Mouse (Mus musculus): ENCODE data around the gene Ints1. TPM values are rescaled to one million over a fixed set of nuclear protein-coding genes. Genes with fewer than 3 reads are reported as not detected.
A peak's percentile ranks its signal among the peaks of the same experiment; 100 is the strongest.

Gene Ints1
- polyA plus RNA-seq, 1 experiment from 2014 or later: 21.9 TPM

GRCm38 (mm10) chr5:139789466-139789865 lies 14.0 kb upstream of the Ints1 start:
- no peak for ATAC-seq (ENCODE audit: low read depth)
- Histone ChIP-seq H3K27ac (ENCODE audit: low read length) (no peak overlapping the region), H3K4me1 (replicated peaks; ENCODE audit: control insufficient read depth, insufficient read depth, low read length) (peaks cover 22% of the 10 kb centered on the region), H3K9me3 (ENCODE audit: control insufficient read depth, low read length) (no peaks in the 10 kb centered on the region), H3K27me3 (ENCODE audit: control insufficient read depth, insufficient read depth, low read depth, low read length) (no peaks in the 10 kb centered on the region), H3K36me3 (ENCODE audit: control insufficient read depth, insufficient read depth, low read length) (no peaks in the 10 kb centered on the region), H3K9ac (ENCODE audit: low read length) (no peak overlapping the region), H3K4me3 (ENCODE audit: low read length) (no peak overlapping the region), H3K4me2 (ENCODE audit: low read depth, low read length) (no peak overlapping the region)
- WGBS: 47% methylated on average over 4 of the region's 4 CpGs

GRCm38 (mm10) chr5:139781406-139781805 lies 5.9 kb upstream of the Ints1 start:
- H3K27me3 ChIP-seq (ENCODE audit: control insufficient read depth, insufficient read depth, low read depth, low read length): no peaks in the 10 kb centered on the region
- H3K4me3 ChIP-seq (ENCODE audit: low read length): no peak overlapping the region
- H3K36me3 ChIP-seq (ENCODE audit: control insufficient read depth, insufficient read depth, low read length): no peaks in the 10 kb centered on the region
- H3K4me2 ChIP-seq (ENCODE audit: low read depth, low read length): no peak overlapping the region
- ATAC-seq (ENCODE audit: low read depth): no peak
- 70% methylated on average over 8 of the region's 8 CpGs for WGBS
- no peak overlapping the region for H3K27ac ChIP-seq (ENCODE audit: low read length)
- H3K9ac ChIP-seq (ENCODE audit: low read length): no peak overlapping the region
- H3K9me3 ChIP-seq (ENCODE audit: control insufficient read depth, low read length): no peaks in the 10 kb centered on the region
- H3K4me1 ChIP-seq (replicated peaks; ENCODE audit: control insufficient read depth, insufficient read depth, low read length): no peaks in the 10 kb centered on the region

GRCm38 (mm10) chr5:139776966-139777365 lies 1.5 kb upstream of the Ints1 start:
- Histone ChIP-seq H3K4me1 (replicated peaks; ENCODE audit: control insufficient read depth, insufficient read depth, low read length) (peaks cover 7% of the 10 kb centered on the region; the same call in 1 of the 2 replicates), H3K4me3 (ENCODE audit: low read length) (no peak overlapping the region), H3K27me3 (ENCODE audit: control insufficient read depth, insufficient read depth, low read depth, low read length) (no peaks in the 10 kb centered on the region), H3K9ac (ENCODE audit: low read length) (no peak overlapping the region), H3K9me3 (ENCODE audit: control insufficient read depth, low read length) (no peaks in the 10 kb centered on the region), H3K4me2 (ENCODE audit: low read depth, low read length) (no peak overlapping the region), H3K36me3 (ENCODE audit: control insufficient read depth, insufficient read depth, low read length) (peaks cover 13% of the 10 kb centered on the region), H3K27ac (ENCODE audit: low read length) (no peak overlapping the region)
- ATAC-seq (ENCODE audit: low read depth): no peak
- whole genome bisulfite sequencing: 82% methylated on average over 5 of the region's 5 CpGs

GRCm38 (mm10) chr5:139768216-139768615 lies 7.3 kb downstream of the Ints1 start:
- H3K36me3 ChIP-seq (ENCODE audit: control insufficient read depth, insufficient read depth, low read length): peaks cover 67% of the 10 kb centered on the region
- no peak overlapping the region for H3K9ac ChIP-seq (ENCODE audit: low read length)
- H3K4me1 ChIP-seq (replicated peaks; ENCODE audit: control insufficient read depth, insufficient read depth, low read length): no peaks in the 10 kb centered on the region
- ATAC-seq (ENCODE audit: low read depth): no peak
- WGBS: 89% methylated on average over 8 of the region's 8 CpGs
- no peaks in the 10 kb centered on the region for H3K27me3 ChIP-seq (ENCODE audit: control insufficient read depth, insufficient read depth, low read depth, low read length)
- no peak overlapping the region for H3K4me3 ChIP-seq (ENCODE audit: low read length)
- H3K9me3 ChIP-seq (ENCODE audit: control insufficient read depth, low read length): no peaks in the 10 kb centered on the region
- H3K27ac ChIP-seq (ENCODE audit: low read length): no peak overlapping the region
- no peak overlapping the region for H3K4me2 ChIP-seq (ENCODE audit: low read depth, low read length)

- Histone ChIP-seq H3K36me3 (ENCODE audit: control insufficient read depth, insufficient read depth, low read length) (peaks cover 63% of the 10 kb centered on the region), H3K9me3 (ENCODE audit: control insufficient read depth, low read length) (no peaks in the 10 kb centered on the region), H3K9ac (ENCODE audit: low read length) (no peak overlapping the region), H3K4me1 (replicated peaks; ENCODE audit: control insufficient read depth, insufficient read depth, low read length) (no peaks in the 10 kb centered on the region), H3K4me2 (ENCODE audit: low read depth, low read length) (no peak overlapping the region), H3K4me3 (ENCODE audit: low read length) (no peak overlapping the region), H3K27me3 (ENCODE audit: control insufficient read depth, insufficient read depth, low read depth, low read length) (no peaks in the 10 kb centered on the region), H3K27ac (ENCODE audit: low read length) (no peak overlapping the region)
- 74% methylated on average over 11 of the region's 11 CpGs for WGBS
- ATAC-seq (ENCODE audit: low read depth): 0 out of 2 replicates have a peak, but pooled peaks have one; percentile 24
Observed at GRCm38 (mm10) chr5:139764296-139764695, 11.2 kb downstream of the Ints1 start.

- WGBS: 83% methylated on average over 16 of the region's 16 CpGs
- Histone ChIP-seq H3K9ac (ENCODE audit: low read length) (no peak overlapping the region), H3K36me3 (ENCODE audit: control insufficient read depth, insufficient read depth, low read length) (peaks cover 56% of the 10 kb centered on the region), H3K27ac (ENCODE audit: low read length) (no peak overlapping the region), H3K27me3 (ENCODE audit: control insufficient read depth, insufficient read depth, low read depth, low read length) (no peaks in the 10 kb centered on the region), H3K4me2 (ENCODE audit: low read depth, low read length) (no peak overlapping the region), H3K4me1 (replicated peaks; ENCODE audit: control insufficient read depth, insufficient read depth, low read length) (no peaks in the 10 kb centered on the region), H3K9me3 (ENCODE audit: control insufficient read depth, low read length) (no peaks in the 10 kb centered on the region), H3K4me3 (ENCODE audit: low read length) (no peak overlapping the region)
- no peak for ATAC-seq (ENCODE audit: low read depth)
Observed at GRCm38 (mm10) chr5:139758096-139758495, 17.4 kb downstream of the Ints1 start.

- no peak for ATAC-seq (ENCODE audit: low read depth)
- Histone ChIP-seq H3K4me3 (ENCODE audit: low read length) (no peak overlapping the region), H3K27ac (ENCODE audit: low read length) (no peak overlapping the region), H3K36me3 (ENCODE audit: control insufficient read depth, insufficient read depth, low read length) (peaks cover 51% of the 10 kb centered on the region), H3K9me3 (ENCODE audit: control insufficient read depth, low read length) (no peaks in the 10 kb centered on the region), H3K27me3 (ENCODE audit: control insufficient read depth, insufficient read depth, low read depth, low read length) (no peaks in the 10 kb centered on the region), H3K4me2 (ENCODE audit: low read depth, low read length) (no peak overlapping the region), H3K9ac (ENCODE audit: low read length) (no peak overlapping the region), H3K4me1 (replicated peaks; ENCODE audit: control insufficient read depth, insufficient read depth, low read length) (no peaks in the 10 kb centered on the region)
- 90% methylated on average over 2 of the region's 2 CpGs for WGBS
Observed at GRCm38 (mm10) chr5:139756586-139756985, 18.9 kb downstream of the Ints1 start.

- Histone ChIP-seq H3K27ac (ENCODE audit: low read length) (no peak overlapping the region), H3K9ac (ENCODE audit: low read length) (no peak overlapping the region), H3K27me3 (ENCODE audit: control insufficient read depth, insufficient read depth, low read depth, low read length) (no peaks in the 10 kb centered on the region), H3K36me3 (ENCODE audit: control insufficient read depth, insufficient read depth, low read length) (peaks cover 51% of the 10 kb centered on the region), H3K9me3 (ENCODE audit: control insufficient read depth, low read length) (no peaks in the 10 kb centered on the region), H3K4me2 (ENCODE audit: low read depth, low read length) (no peak overlapping the region), H3K4me3 (ENCODE audit: low read length) (no peak overlapping the region), H3K4me1 (replicated peaks; ENCODE audit: control insufficient read depth, insufficient read depth, low read length) (no peaks in the 10 kb centered on the region)
- WGBS: 87% methylated on average over 12 of the region's 12 CpGs
- no peak for ATAC-seq (ENCODE audit: low read depth)
Observed at GRCm38 (mm10) chr5:139756135-139756534, 19.3 kb downstream of the Ints1 start.

GRCm38 (mm10) chr5:139754753-139755152 lies 20.7 kb downstream of the Ints1 start:
- Histone ChIP-seq H3K4me2 (ENCODE audit: low read depth, low read length) (no peak overlapping the region), H3K9ac (ENCODE audit: low read length) (no peak overlapping the region), H3K36me3 (ENCODE audit: control insufficient read depth, insufficient read depth, low read length) (peaks cover 49% of the 10 kb centered on the region), H3K9me3 (ENCODE audit: control insufficient read depth, low read length) (no peaks in the 10 kb centered on the region), H3K4me1 (replicated peaks; ENCODE audit: control insufficient read depth, insufficient read depth, low read length) (no peaks in the 10 kb centered on the region), H3K4me3 (ENCODE audit: low read length) (no peak overlapping the region), H3K27ac (ENCODE audit: low read length) (no peak overlapping the region), H3K27me3 (ENCODE audit: control insufficient read depth, insufficient read depth, low read depth, low read length) (no peaks in the 10 kb centered on the region)
- ATAC-seq (ENCODE audit: low read depth): no peak
- WGBS: 33% methylated on average over 12 of the region's 12 CpGs

- peak; percentile 17; the same call in 1 of the 2 replicates for ATAC-seq (ENCODE audit: low read depth)
- Histone ChIP-seq H3K27ac (ENCODE audit: low read length) (no peak overlapping the region), H3K9me3 (ENCODE audit: control insufficient read depth, low read length) (no peaks in the 10 kb centered on the region), H3K9ac (ENCODE audit: low read length) (no peak overlapping the region), H3K36me3 (ENCODE audit: control insufficient read depth, insufficient read depth, low read length) (peaks cover 18% of the 10 kb centered on the region), H3K4me1 (replicated peaks; ENCODE audit: control insufficient read depth, insufficient read depth, low read length) (no peaks in the 10 kb centered on the region), H3K27me3 (ENCODE audit: control insufficient read depth, insufficient read depth, low read depth, low read length) (no peaks in the 10 kb centered on the region), H3K4me2 (ENCODE audit: low read depth, low read length) (no peak overlapping the region), H3K4me3 (ENCODE audit: low read length) (no peak overlapping the region)
Observed at GRCm38 (mm10) chr5:139750535-139750934, 24.9 kb downstream of the Ints1 start.

All from lung, embryonic 16.5 days (tissue).